Mouse (Mus musculus) hindbrain, embryonic 15.5 days (tissue): ENCODE data around the gene Magoh. TPM values are rescaled to one million over a fixed set of nuclear protein-coding genes. Genes with fewer than 3 reads are reported as not detected.

Experiments
- ATAC-seq: fragments of 200-750 bp; cut with Nextera tagmentation; 2 replicates; pipeline ENCODE4 v1.8.0; 2017; ENCODE audit warnings: low read depth, moderate number of reproducible peaks, moderate TSS enrichment; ENCODE audit not compliant: low FRiP score
- H3K27ac ChIP-seq: fragments of 300-500 bp; sonication (generic); replicated peaks from 2 replicates; pipeline ENCODE4 v1.5.1; 2015; ENCODE audit warnings: mild to moderate bottlenecking, inconsistent platforms
- H3K27me3 ChIP-seq: fragments of 300-500 bp; sonication (generic); 2 replicates; pipeline ENCODE4 v1.6.1; 2015; ENCODE audit warnings: control low read depth, inconsistent platforms
- H3K36me3 ChIP-seq: fragments of 300-500 bp; sonication (generic); 2 replicates; pipeline ENCODE4 v1.6.1; 2015; ENCODE audit warnings: control low read depth, inconsistent platforms
- H3K4me1 ChIP-seq: fragments of 300-500 bp; sonication (generic); replicated peaks from 2 replicates; pipeline ENCODE4 v1.6.1; 2015; ENCODE audit warnings: control low read depth, inconsistent platforms
- H3K4me2 ChIP-seq: fragments of 300-500 bp; sonication (generic); 2 replicates; pipeline ENCODE4 v1.6.1; 2015; ENCODE audit warnings: moderate library complexity, mild to moderate bottlenecking, inconsistent platforms
- H3K4me3 ChIP-seq: fragments of 300-500 bp; sonication (generic); 2 replicates; pipeline ENCODE4 v1.5.1; 2015; ENCODE audit warnings: mild to moderate bottlenecking, inconsistent platforms
- H3K9ac ChIP-seq: fragments of 300-500 bp; sonication (generic); 2 replicates; pipeline ENCODE4 v1.6.1; 2015; ENCODE audit warnings: inconsistent platforms
- H3K9me3 ChIP-seq: fragments of 300-500 bp; sonication (generic); 2 replicates; pipeline ENCODE4 v1.6.1; 2016; ENCODE audit warnings: control low read depth, inconsistent platforms
- WGBS: fragments of 180-500 bp; shearing (Covaris S2); methylation state at CpG from one replicate; pipeline ENCODE4 v1.1.7; 2015; 5-methylcytosine and 5-hydroxymethylcytosine counted together
- polyA plus RNA-seq: library from polyadenylated mRNA; unstranded; fragments of >200 nt; fragmentation: Nextera tagmentation; extraction: Ambion mirVana; gene quantifications from 2 replicates; pipeline ENCODE4 v1.2.1, GENCODE M21; 2015

Magoh gene
- polyA plus RNA-seq, 1 experiment from 2014 or later, result 98.8 TPM

DNA sequence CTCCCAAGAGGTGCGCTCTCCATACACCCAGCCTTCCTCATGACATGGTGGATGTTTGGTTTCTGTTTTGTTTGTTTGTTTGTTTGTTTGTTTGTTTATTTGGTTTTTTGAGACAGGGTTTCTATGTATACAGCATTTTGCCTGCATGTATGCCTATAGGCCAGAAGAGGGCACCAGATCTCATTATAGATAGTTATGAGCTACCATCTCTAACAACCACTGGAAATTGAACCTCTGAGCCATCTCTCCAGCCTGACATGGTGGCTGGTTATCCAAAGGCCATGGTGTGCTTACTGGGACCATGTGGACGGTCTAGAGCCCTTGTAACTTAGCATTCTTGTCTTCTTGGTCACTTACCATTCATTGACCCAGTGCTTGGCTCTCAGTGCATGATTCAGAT is 13.1 kb downstream of the Magoh start:
- 82% methylated on average over 2 of the region's 2 CpGs for WGBS
- H3K4me2 ChIP-seq, result no peak overlapping the region
- no peak overlapping the region for H3K9ac ChIP-seq
- ATAC-seq, result no peak
- H3K27ac ChIP-seq, result no peak overlapping the region
- no peaks in the 10 kb centered on the region for H3K27me3 ChIP-seq
- H3K4me1 ChIP-seq, result peaks cover 15% of the 10 kb centered on the region
- H3K9me3 ChIP-seq, result no peaks in the 10 kb centered on the region
- peaks cover 33% of the 10 kb centered on the region for H3K36me3 ChIP-seq
- no peak overlapping the region for H3K4me3 ChIP-seq

DNA sequence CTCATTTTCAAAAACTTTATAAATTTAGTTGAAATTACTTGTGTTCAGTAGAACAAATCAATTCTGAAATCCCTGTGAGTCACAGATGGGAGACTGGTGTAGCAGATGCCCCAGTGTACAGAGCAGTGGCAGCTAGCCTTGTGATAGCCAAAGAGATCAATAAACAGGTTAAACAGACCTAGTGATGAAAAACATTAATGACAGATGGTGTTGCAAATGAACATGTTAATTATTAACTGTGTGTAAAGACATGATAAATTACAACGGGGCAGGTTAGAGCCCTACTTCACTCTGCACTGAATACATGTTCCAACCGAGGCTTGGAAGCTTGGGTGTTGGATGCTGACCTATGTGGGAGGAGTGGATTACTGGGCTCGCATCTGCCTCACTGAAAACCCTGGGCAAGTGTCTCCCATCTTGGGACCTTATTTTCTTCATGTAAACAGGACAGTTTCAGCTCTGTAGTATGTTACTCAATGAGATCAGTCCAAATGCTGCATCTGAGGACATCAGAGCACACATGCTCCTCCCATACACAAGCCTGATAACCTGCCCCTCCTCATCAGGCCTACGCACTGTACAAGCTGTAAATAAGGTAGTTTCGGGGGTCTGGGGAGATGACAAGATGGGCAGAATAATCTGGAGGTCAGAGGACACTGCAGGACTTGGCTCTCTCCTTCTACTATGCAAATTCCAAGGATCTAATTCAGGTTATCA is 19.8 kb downstream of the Magoh start:
- 85% methylated on average over 5 of the region's 5 CpGs for WGBS

DNA sequence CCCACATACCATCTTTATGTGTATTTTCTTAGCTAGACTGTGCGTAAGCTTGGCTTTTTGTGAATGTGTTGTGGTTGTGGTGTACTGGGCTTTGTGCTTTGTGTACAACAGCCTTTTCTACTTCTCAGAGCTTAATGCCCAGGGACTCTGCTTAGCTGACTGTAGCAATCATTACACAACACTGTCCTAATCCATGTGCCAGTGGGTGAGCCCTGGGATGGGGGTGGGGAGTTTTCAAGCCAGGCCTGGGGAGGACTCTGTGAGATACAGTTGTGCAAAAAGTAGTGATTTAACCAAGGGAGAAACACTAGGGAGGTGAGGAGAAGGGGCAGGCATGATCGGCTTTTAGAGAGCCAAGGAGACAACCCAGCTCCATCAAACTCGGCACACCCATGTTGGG is 20.7 kb downstream of the Magoh start:
- no peak overlapping the region for H3K4me3 ChIP-seq
- no peaks in the 10 kb centered on the region for H3K4me1 ChIP-seq
- no peak overlapping the region for H3K4me2 ChIP-seq
- peaks cover 29% of the 10 kb centered on the region for H3K36me3 ChIP-seq
- no peak overlapping the region for H3K9ac ChIP-seq
- H3K27me3 ChIP-seq, result no peaks in the 10 kb centered on the region
- no peaks in the 10 kb centered on the region for H3K9me3 ChIP-seq
- H3K27ac ChIP-seq, result no peak overlapping the region
- no peak for ATAC-seq
- WGBS, result 91% methylated on average over 3 of the region's 3 CpGs

More for the DNA sequence above, 19.8 kb downstream of the Magoh start:
- Histone ChIP-seq H3K9me3 (no peaks in the 10 kb centered on the region), H3K36me3 (peaks cover 33% of the 10 kb centered on the region), H3K4me1 (no peaks in the 10 kb centered on the region), H3K4me2 (no peak overlapping the region), H3K9ac (no peak overlapping the region), H3K27me3 (no peaks in the 10 kb centered on the region), H3K27ac (no peak overlapping the region), H3K4me3 (no peak overlapping the region)
- ATAC-seq, result no peak

GRCm38 (mm10) chr4:107904252-107904651 is 24.7 kb downstream of the Magoh start:
- Histone ChIP-seq H3K9me3 (no peaks in the 10 kb centered on the region), H3K4me2 (no peak overlapping the region), H3K27ac (no peak overlapping the region), H3K36me3 (peaks cover 9% of the 10 kb centered on the region; the same call in 1 of the 2 replicates), H3K4me1 (no peaks in the 10 kb centered on the region), H3K9ac (no peak overlapping the region), H3K4me3 (no peak overlapping the region), H3K27me3 (no peaks in the 10 kb centered on the region)
- ATAC-seq, result no peak
- 96% methylated on average over 10 of the region's 10 CpGs for WGBS

- Histone ChIP-seq H3K4me1 (no peaks in the 10 kb centered on the region), H3K9ac (no peak overlapping the region), H3K4me3 (no peak overlapping the region), H3K36me3 (peaks cover 9% of the 10 kb centered on the region; the same call in 1 of the 2 replicates), H3K4me2 (no peak overlapping the region), H3K9me3 (no peaks in the 10 kb centered on the region), H3K27me3 (no peaks in the 10 kb centered on the region), H3K27ac (no peak overlapping the region)
- 88% methylated on average over 9 of the region's 9 CpGs for WGBS
- ATAC-seq, result no peak
These were observed 27.0 kb downstream of the Magoh start for GRCm38 (mm10) chr4:107906561-107906960.

- Histone ChIP-seq H3K4me1 (no peaks in the 10 kb centered on the region), H3K4me3 (no peak overlapping the region), H3K9ac (no peak overlapping the region), H3K36me3 (peaks cover 9% of the 10 kb centered on the region; the same call in 1 of the 2 replicates), H3K27ac (no peak overlapping the region), H3K27me3 (no peaks in the 10 kb centered on the region), H3K9me3 (no peaks in the 10 kb centered on the region), H3K4me2 (no peak overlapping the region)
- 89% methylated on average over 4 of the region's 4 CpGs for WGBS
- ATAC-seq, result no peak
These were observed 30.5 kb downstream of the Magoh start for GRCm38 (mm10) chr4:107910020-107910419.

GRCm38 (mm10) chr4:107920336-107920735 is 40.8 kb downstream of the Magoh start:
- H3K27ac ChIP-seq, result no peak overlapping the region
- H3K4me2 ChIP-seq, result no peak overlapping the region
- ATAC-seq, result no peak
- no peaks in the 10 kb centered on the region for H3K9me3 ChIP-seq
- no peaks in the 10 kb centered on the region for H3K36me3 ChIP-seq
- 87% methylated on average over 2 of the region's 2 CpGs for WGBS
- no peaks in the 10 kb centered on the region for H3K27me3 ChIP-seq
- no peak overlapping the region for H3K9ac ChIP-seq
- H3K4me1 ChIP-seq, result peaks cover 17% of the 10 kb centered on the region
- H3K4me3 ChIP-seq, result no peak overlapping the region

DNA sequence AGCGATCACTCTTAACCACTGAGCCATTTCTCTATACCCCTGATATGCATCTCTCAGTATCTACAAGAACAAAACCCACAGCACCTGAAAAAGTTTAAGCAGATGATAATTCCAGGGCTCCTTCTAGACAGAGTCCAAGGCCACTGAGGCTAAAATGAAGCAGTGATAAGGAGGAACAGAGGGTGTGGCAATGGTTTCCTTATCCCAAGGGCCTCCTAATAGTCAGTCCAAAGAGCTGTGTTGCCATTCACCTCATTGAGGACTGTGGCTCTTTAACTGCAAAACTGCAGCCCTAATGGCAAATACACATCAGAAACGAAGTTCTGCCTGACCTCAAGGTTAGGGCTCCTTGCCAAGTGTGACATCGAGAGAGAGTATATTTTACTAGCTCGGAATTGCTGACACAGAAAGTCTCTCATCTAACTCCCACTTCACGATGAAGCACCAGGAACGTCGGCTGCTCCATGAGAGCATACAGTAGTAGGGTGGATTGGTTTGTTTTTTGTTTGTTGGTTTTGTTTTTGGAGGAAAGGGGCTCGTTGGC is 41.7 kb downstream of the Magoh start:
- Histone ChIP-seq H3K4me2 (no peak overlapping the region), H3K36me3 (no peaks in the 10 kb centered on the region), H3K4me3 (no peak overlapping the region), H3K27ac (no peak overlapping the region), H3K4me1 (peaks cover 17% of the 10 kb centered on the region), H3K9ac (no peak overlapping the region), H3K9me3 (no peaks in the 10 kb centered on the region), H3K27me3 (no peaks in the 10 kb centered on the region)
- no peak for ATAC-seq
- WGBS, result 79% methylated on average over 8 of the region's 8 CpGs

- ATAC-seq, result no peak
- Histone ChIP-seq H3K36me3 (no peaks in the 10 kb centered on the region), H3K4me3 (no peak overlapping the region), H3K4me2 (peak overlapping the region; percentile 89), H3K27ac (peak overlapping the region; percentile 21; the same call in 1 of the 2 replicates), H3K27me3 (no peaks in the 10 kb centered on the region), H3K9ac (no peak overlapping the region), H3K9me3 (no peaks in the 10 kb centered on the region), H3K4me1 (peaks cover 17% of the 10 kb centered on the region)
- WGBS, result 46% methylated on average over 4 of the region's 4 CpGs
These were observed 42.4 kb downstream of the Magoh start for GRCm38 (mm10) chr4:107921952-107922351.

GRCm38 (mm10) chr4:107923145-107923802 is 43.7 kb downstream of the Magoh start, which contains the start of gene Cpt2:
Cpt2 (minus strand) TSS chr4:107923610.
- Histone ChIP-seq H3K27me3 (no peaks in the 10 kb centered on the region), H3K9ac (peak within 1 kb of the TSS; percentile 67), H3K4me3 (peak within 1 kb of the TSS; percentile 64), H3K4me2 (peak within 1 kb of the TSS; percentile 89), H3K4me1 (peaks cover 17% of the 10 kb centered on the region), H3K36me3 (no peaks in the 10 kb centered on the region), H3K9me3 (no peaks in the 10 kb centered on the region), H3K27ac (peak within 1 kb of the TSS; percentile 68)
- 2% methylated on average over 38 of the region's 38 CpGs for WGBS
- ATAC-seq, result peak; percentile 94

- peaks cover 17% of the 10 kb centered on the region for H3K4me1 ChIP-seq
- H3K9me3 ChIP-seq, result no peaks in the 10 kb centered on the region
- H3K4me2 ChIP-seq, result peak overlapping the region; percentile 89
- 45% methylated on average over 7 of the region's 7 CpGs for WGBS
- no peaks in the 10 kb centered on the region for H3K27me3 ChIP-seq
- H3K9ac ChIP-seq, result peak overlapping the region; percentile 67; the same call in 1 of the 2 replicates
- H3K36me3 ChIP-seq, result no peaks in the 10 kb centered on the region
- peak overlapping the region; percentile 64 for H3K4me3 ChIP-seq
- no peak overlapping the region for H3K27ac ChIP-seq
- no peak for ATAC-seq
These were observed 44.2 kb downstream of the Magoh start for GRCm38 (mm10) chr4:107923803-107924194.

DNA sequence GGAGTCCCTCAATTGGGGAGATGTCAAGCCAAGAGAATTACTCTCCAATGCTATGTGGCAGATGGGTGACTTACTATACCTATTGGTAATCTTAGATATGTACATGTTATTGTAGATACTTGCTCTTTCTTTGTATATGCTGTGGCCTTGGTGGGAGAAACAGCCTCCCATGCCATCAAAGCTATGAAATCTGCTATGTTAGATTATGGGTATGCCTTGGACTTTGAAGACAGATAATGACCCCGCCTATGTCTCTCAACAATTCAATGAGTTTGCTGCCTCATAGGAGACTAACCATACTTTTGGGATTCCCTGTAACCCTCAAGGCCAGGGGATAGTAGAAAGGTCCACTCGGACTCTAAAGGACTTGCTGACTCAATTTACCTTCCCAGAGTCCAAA is 48.7 kb downstream of the Magoh start:
- Histone ChIP-seq H3K4me3 (no peak overlapping the region), H3K4me2 (no peak overlapping the region), H3K9ac (no peak overlapping the region), H3K27ac (no peak overlapping the region), H3K4me1 (peaks cover 4% of the 10 kb centered on the region; the same call in 1 of the 2 replicates), H3K9me3 (no peaks in the 10 kb centered on the region), H3K36me3 (no peaks in the 10 kb centered on the region), H3K27me3 (no peaks in the 10 kb centered on the region)
- no peak for ATAC-seq
- 65% methylated on average over 2 of the region's 2 CpGs for WGBS
